8 mouse cellular contexts compared by ENCODE assay signal in genomic region chr5:117841651-117842347, GRCm38 (mm10).
DNase-seq lines count a peak whose midpoint lies in the region; ATAC-seq lines count a peak whose summit lies in the region.

No protein-coding gene starts in this region.

- ATAC-seq in cerebellum, adult (ENCODE audit: insufficient number of reproducible peaks, low FRiP score, low TSS enrichment): peak; percentile 70
- ATAC-seq in forebrain, embryonic 12.5 days (ENCODE audit: low FRiP score): 0 out of 2 replicates have a peak, but pooled peaks have one; percentile 36
- peak; percentile 49; the same call in 1 of the 2 replicates for ATAC-seq in hindbrain, embryonic 11.5 days (ENCODE audit: low FRiP score)
- ATAC-seq in midbrain, embryonic 15.5 days (replicated peaks): peak; percentile 59
- ATAC-seq in monocyte, adult 5-6 weeks (replicated peaks; ENCODE audit: insufficient number of reproducible peaks, low FRiP score, low TSS enrichment, poor library complexity, severe bottlenecking): no peak

- under 1% methylated on average over 44 of the region's 44 CpGs for WGBS in forebrain, embryonic 12.5 days
- WGBS in hindbrain, embryonic 11.5 days: 1% methylated on average over 38 of the region's 44 CpGs
- under 1% methylated on average over 44 of the region's 44 CpGs for WGBS in midbrain, embryonic 15.5 days

- peak overlapping the region; percentile 30 for H3K4me3 ChIP-seq in forebrain, embryonic 12.5 days (replicated peaks)
- peak overlapping the region; percentile 25 for H3K4me3 ChIP-seq in hindbrain, embryonic 11.5 days (ENCODE audit: low read depth, low read length)
- peak overlapping the region; percentile 43 for H3K4me3 ChIP-seq in midbrain, embryonic 15.5 days

- peaks cover 22% of the 10 kb centered on the region for H3K4me1 ChIP-seq in forebrain, embryonic 12.5 days
- no peaks in the 10 kb centered on the region; the same call in 1 of the 2 replicates for H3K4me1 ChIP-seq in hindbrain, embryonic 11.5 days (replicated peaks; ENCODE audit: control insufficient read depth, insufficient read depth, low read length)
- H3K4me1 ChIP-seq in midbrain, embryonic 15.5 days: peaks cover 37% of the 10 kb centered on the region

- intact Hi-C loops in left cerebral cortex, postnatal 36 days (cut with DNase I): loop anchor here (5.0 kb wide), 1 partner anchor 91 kb away; no protein-coding TSS in a partner anchor

- no peaks in the 10 kb centered on the region for H3K9me3 ChIP-seq in forebrain, embryonic 12.5 days
- no peaks in the 10 kb centered on the region for H3K9me3 ChIP-seq in hindbrain, embryonic 11.5 days (ENCODE audit: control insufficient read depth, low read length)
- no peaks in the 10 kb centered on the region for H3K9me3 ChIP-seq in midbrain, embryonic 15.5 days

- H3K9ac ChIP-seq in forebrain, embryonic 12.5 days: no peak overlapping the region
- no peak overlapping the region for H3K9ac ChIP-seq in hindbrain, embryonic 11.5 days (ENCODE audit: low read depth, low read length)
- peak overlapping the region; percentile 40; the same call in 1 of the 2 replicates for H3K9ac ChIP-seq in midbrain, embryonic 15.5 days

- H3K27ac ChIP-seq in forebrain, embryonic 12.5 days: no peak overlapping the region
- no peak overlapping the region for H3K27ac ChIP-seq in hindbrain, embryonic 11.5 days (ENCODE audit: low read depth, low read length)
- H3K27ac ChIP-seq in midbrain, embryonic 15.5 days: no peak overlapping the region

- H3K27me3 ChIP-seq in forebrain, embryonic 12.5 days: peaks cover 84% of the 10 kb centered on the region
- H3K27me3 ChIP-seq in hindbrain, embryonic 11.5 days (ENCODE audit: control insufficient read depth, insufficient read depth, low read length): peaks cover 45% of the 10 kb centered on the region
- H3K27me3 ChIP-seq in midbrain, embryonic 15.5 days (replicated peaks): peaks cover 27% of the 10 kb centered on the region

- peak; percentile 73 for DNase-seq in MN1 (ENCODE audit: low spot score)
- peak; percentile 53 for DNase-seq in hindbrain, embryonic 11.5 days (ENCODE audit: low spot score)
- peak; percentile 33 to 51 for DNase-seq in left cerebral cortex, postnatal 36 days (ENCODE audit: low spot score in 2 of 2)
- DNase-seq in thymus, adult 18-20 months: no peak

- H3K4me2 ChIP-seq in forebrain, embryonic 12.5 days: peak overlapping the region; percentile 56
- peak overlapping the region; percentile 17 for H3K4me2 ChIP-seq in hindbrain, embryonic 11.5 days (replicated peaks; ENCODE audit: low read depth, low read length)
- peak overlapping the region; percentile 89 for H3K4me2 ChIP-seq in midbrain, embryonic 15.5 days

- H3K36me3 ChIP-seq in forebrain, embryonic 12.5 days (replicated peaks): no peaks in the 10 kb centered on the region
- H3K36me3 ChIP-seq in hindbrain, embryonic 11.5 days (ENCODE audit: control insufficient read depth, insufficient read depth, low read length): no peaks in the 10 kb centered on the region
- H3K36me3 ChIP-seq in midbrain, embryonic 15.5 days (replicated peaks): no peaks in the 10 kb centered on the region

Comparison
In these comparisons a context has a peak if more than half of its experiments do, and no peak if none do; other contexts are left out.
1. DNase-seq: peak in MN1 (single experiment), hindbrain, embryonic 11.5 days (single experiment) and left cerebral cortex, postnatal 36 days (2 of 2); none in thymus, adult 18-20 months (0 of 2).
2. H3K4me2 ChIP-seq: peak in every context shown above with its lines; median percentile 89 in midbrain, embryonic 15.5 days; 56 in forebrain, embryonic 12.5 days; 17 in hindbrain, embryonic 11.5 days.
3. Peak in every context shown above with its lines, with median percentiles within 50 percentile points of each other: H3K4me3 ChIP-seq.